In genomic region chr8:84969241-84970134, GRCm38 (mm10) we compare ENCODE assay signal across 8 mouse cellular contexts. TPM values are rescaled to one million over a fixed set of nuclear protein-coding genes. Genes with fewer than 3 reads are reported as not detected.
DNase-seq lines count a peak whose midpoint lies in the region; ATAC-seq and TF ChIP-seq lines count a peak whose summit lies in the region.

TSS of gene Gm49661 (minus strand) at chr8:84969433.
TSS of gene Prdx2 (plus strand) at chr8:84969587.
TSS of gene Rnaseh2a (minus strand) at chr8:84969767.

- peak within 1 kb of the TSS; percentile 94 for H3K4me2 ChIP-seq in embryonic facial prominence, embryonic 13.5 days
- peak within 1 kb of the TSS; percentile 85 for H3K4me2 ChIP-seq in limb, embryonic 14.5 days (replicated peaks; ENCODE audit: low read depth, low read length, severe bottlenecking)
- peak within 1 kb of the TSS; percentile 96 for H3K4me2 ChIP-seq in midbrain, embryonic 14.5 days (ENCODE audit: low read length)

- no peak for TF ChIP-seq CTCF in kidney, adult 2 months (conservative IDR thresholded peaks at IDR 0.05; ENCODE audit: insufficient read depth, insufficient read length, low read depth, low read length)

- no peaks in the 10 kb centered on the region for H3K9me3 ChIP-seq in embryonic facial prominence, embryonic 13.5 days
- H3K9me3 ChIP-seq in limb, embryonic 14.5 days (ENCODE audit: control insufficient read depth, low read length) = no peaks in the 10 kb centered on the region
- H3K9me3 ChIP-seq in midbrain, embryonic 14.5 days (ENCODE audit: control insufficient read depth, low read length) = no peaks in the 10 kb centered on the region

- under 1% methylated on average over 56 of the region's 56 CpGs for WGBS in embryonic facial prominence, embryonic 13.5 days
- under 1% methylated on average over 56 of the region's 56 CpGs for WGBS in kidney, adult 2 months
- 1% methylated on average over 56 of the region's 56 CpGs for WGBS in limb, embryonic 14.5 days
- WGBS in midbrain, embryonic 14.5 days = under 1% methylated on average over 56 of the region's 56 CpGs

- peaks cover 38% of the 10 kb centered on the region for H3K36me3 ChIP-seq in embryonic facial prominence, embryonic 13.5 days
- H3K36me3 ChIP-seq in kidney, adult 2 months (ENCODE audit: control insufficient read depth, insufficient read depth, low read length) = no peaks in the 10 kb centered on the region
- H3K36me3 ChIP-seq in limb, embryonic 14.5 days (ENCODE audit: control insufficient read depth, insufficient read depth, low read length) = peaks cover 36% of the 10 kb centered on the region
- peaks cover 40% of the 10 kb centered on the region for H3K36me3 ChIP-seq in midbrain, embryonic 14.5 days (ENCODE audit: control insufficient read depth, insufficient read depth, low read length)
- no peaks in the 10 kb centered on the region; the same call in 1 of the 2 replicates for H3K36me3 ChIP-seq in splenic B cell, adult 2 months (ENCODE audit: control insufficient read depth, insufficient read depth, low read length, poor library complexity, severe bottlenecking)

- peak within 1 kb of the TSS; percentile 79 for H3K4me3 ChIP-seq in embryonic facial prominence, embryonic 13.5 days
- peak within 1 kb of the TSS; percentile 88 for H3K4me3 ChIP-seq in kidney, adult 2 months (ENCODE audit: insufficient read depth, low read depth, low read length)
- peak within 1 kb of the TSS; percentile 76 for H3K4me3 ChIP-seq in limb, embryonic 14.5 days (replicated peaks; ENCODE audit: low read length)
- H3K4me3 ChIP-seq in midbrain, embryonic 14.5 days (replicated peaks; ENCODE audit: low read depth, low read length) = peak within 1 kb of the TSS; percentile 92

- TF ChIP-seq POLR2A in kidney, adult 2 months (IDR thresholded peaks at IDR 0.05; ENCODE audit: low read depth, low read length) = peak; percentile 60
- TF ChIP-seq POLR2A in limb, embryonic 14.5 days (IDR thresholded peaks at IDR 0.05; ENCODE audit: borderline replicate concordance, extremely low read depth, insufficient read depth, insufficient read length) = peak; percentile 40; the same call in 1 of the 2 replicates

- peak; percentile 57 to 63 for DNase-seq in B cell, adult 2 months
- peak; percentile 90 for DNase-seq in adrenal gland, postnatal 14 days
- peak; percentile 75 for DNase-seq in heart, adult 8-10 months (ENCODE audit: low spot score)
- DNase-seq in kidney, adult 2 months = peak; percentile 87
- peak; percentile 66 for DNase-seq in limb, embryonic 14.5 days (ENCODE audit: low spot score)
- peak; percentile 92 for DNase-seq in midbrain, embryonic 14.5 days
- DNase-seq in splenic B cell, adult 2 months (ENCODE audit: low read depth, low spot score) = peak; percentile 72

- peak within 1 kb of the TSS; percentile 93 for H3K9ac ChIP-seq in embryonic facial prominence, embryonic 13.5 days
- peak within 1 kb of the TSS; percentile 91 for H3K9ac ChIP-seq in limb, embryonic 14.5 days (ENCODE audit: low read depth, low read length, severe bottlenecking)
- H3K9ac ChIP-seq in midbrain, embryonic 14.5 days (replicated peaks; ENCODE audit: low read length) = peak within 1 kb of the TSS; percentile 97

- H3K27me3 ChIP-seq in embryonic facial prominence, embryonic 13.5 days = no peaks in the 10 kb centered on the region
- no peaks in the 10 kb centered on the region for H3K27me3 ChIP-seq in kidney, adult 2 months (replicated peaks; ENCODE audit: control insufficient read depth, insufficient read depth, low read length)
- H3K27me3 ChIP-seq in limb, embryonic 14.5 days (ENCODE audit: control insufficient read depth, insufficient read depth, low read length) = no peaks in the 10 kb centered on the region
- no peaks in the 10 kb centered on the region for H3K27me3 ChIP-seq in midbrain, embryonic 14.5 days (ENCODE audit: control insufficient read depth, insufficient read depth, low read length)
- H3K27me3 ChIP-seq in splenic B cell, adult 2 months (ENCODE audit: control insufficient read depth, insufficient read depth, low read length, poor library complexity, severe bottlenecking) = no peaks in the 10 kb centered on the region

- peak; percentile 77 for ATAC-seq in embryonic facial prominence, embryonic 13.5 days (ENCODE audit: insufficient number of reproducible peaks, insufficient read depth, low FRiP score, low TSS enrichment, low read depth)
- ATAC-seq in limb, embryonic 14.5 days (ENCODE audit: low FRiP score, low read depth) = peak; percentile 82
- ATAC-seq in midbrain, embryonic 14.5 days (ENCODE audit: low FRiP score, low TSS enrichment) = peak; percentile 85

- H3K27ac ChIP-seq in embryonic facial prominence, embryonic 13.5 days = peak within 1 kb of the TSS; percentile 87
- peak within 1 kb of the TSS; percentile 82 for H3K27ac ChIP-seq in kidney, adult 2 months (ENCODE audit: insufficient read depth, low read depth, low read length)
- H3K27ac ChIP-seq in limb, embryonic 14.5 days (replicated peaks; ENCODE audit: low read depth, low read length) = peak within 1 kb of the TSS; percentile 80
- H3K27ac ChIP-seq in midbrain, embryonic 14.5 days (replicated peaks; ENCODE audit: low read depth, low read length) = peak within 1 kb of the TSS; percentile 86

- peaks cover 54% of the 10 kb centered on the region for H3K4me1 ChIP-seq in embryonic facial prominence, embryonic 13.5 days
- peaks cover 20% of the 10 kb centered on the region for H3K4me1 ChIP-seq in kidney, adult 2 months (ENCODE audit: control insufficient read depth, insufficient read depth, low read length)
- H3K4me1 ChIP-seq in limb, embryonic 14.5 days (ENCODE audit: control insufficient read depth, insufficient read depth, low read length) = peaks cover 27% of the 10 kb centered on the region
- H3K4me1 ChIP-seq in midbrain, embryonic 14.5 days (ENCODE audit: control insufficient read depth, insufficient read depth, low read length) = peaks cover 28% of the 10 kb centered on the region

RNA-seq across cellular contexts. Expression of gene Gm49661, which starts in this region (rescaled TPM):
- 2.1 TPM in 1 of 2 replicates, not detected in the other for total RNA-seq in adrenal gland, postnatal 14 days (2021)
- polyA plus RNA-seq in embryonic facial prominence, embryonic 13.5 days (2015; fragmentation: Nextera tagmentation; extraction: Ambion mirVana) = not detected in 2 replicates
- total RNA-seq in heart, adult 8-10 months (2022) = 1 to 10 TPM in 2 of 4 experiments, not detected in 2; 2.4 to 5.9 TPM
- not detected in 2 replicates for polyA plus RNA-seq in kidney, adult 2 months (2012; rRNA removed)
- 2.0 TPM in 1 of 2 replicates, not detected in the other for polyA plus RNA-seq in limb, embryonic 14.5 days (2012; rRNA removed)
- polyA plus RNA-seq in limb, embryonic 14.5 days (2014; fragmentation: Nextera tagmentation; extraction: Ambion mirVana) = not detected in 2 replicates
- polyA plus RNA-seq in midbrain, embryonic 14.5 days (2014; fragmentation: Nextera tagmentation; extraction: Ambion mirVana) = not detected in 2 replicates

RNA-seq across cellular contexts. Expression of gene Prdx2, which starts in this region (rescaled TPM):
- 532 and 572 TPM in 2 replicates for total RNA-seq in adrenal gland, postnatal 14 days (2021)
- polyA plus RNA-seq in embryonic facial prominence, embryonic 13.5 days (2015; fragmentation: Nextera tagmentation; extraction: Ambion mirVana) = 888 and 1,010 TPM in 2 replicates
- 100 to 1,000 TPM; 644 to 711 (median 676) TPM for total RNA-seq in heart, adult 8-10 months (2022)
- 304 and 376 TPM in 2 replicates for polyA plus RNA-seq in kidney, adult 2 months (2012; rRNA removed)
- 387 and 405 TPM in 2 replicates for polyA plus RNA-seq in limb, embryonic 14.5 days (2012; rRNA removed)
- polyA plus RNA-seq in limb, embryonic 14.5 days (2014; fragmentation: Nextera tagmentation; extraction: Ambion mirVana) = 839 and 877 TPM in 2 replicates
- polyA plus RNA-seq in midbrain, embryonic 14.5 days (2014; fragmentation: Nextera tagmentation; extraction: Ambion mirVana) = 1,531 and 1,588 TPM in 2 replicates

RNA-seq across cellular contexts. Expression of gene Rnaseh2a, which starts in this region (rescaled TPM):
- total RNA-seq in adrenal gland, postnatal 14 days (2021) = 88.3 and 96.4 TPM in 2 replicates
- 93.2 and 94.5 TPM in 2 replicates for polyA plus RNA-seq in embryonic facial prominence, embryonic 13.5 days (2015; fragmentation: Nextera tagmentation; extraction: Ambion mirVana)
- 10 to 100 TPM; 41.9 to 61.3 (median 55.0) TPM for total RNA-seq in heart, adult 8-10 months (2022)
- 29.4 and 34.4 TPM in 2 replicates for polyA plus RNA-seq in kidney, adult 2 months (2012; rRNA removed)
- 58.6 and 60.8 TPM in 2 replicates for polyA plus RNA-seq in limb, embryonic 14.5 days (2012; rRNA removed)
- 87.6 and 90.8 TPM in 2 replicates for polyA plus RNA-seq in limb, embryonic 14.5 days (2014; fragmentation: Nextera tagmentation; extraction: Ambion mirVana)
- polyA plus RNA-seq in midbrain, embryonic 14.5 days (2014; fragmentation: Nextera tagmentation; extraction: Ambion mirVana) = 51.7 and 54.4 TPM in 2 replicates

Comparison
In these comparisons a context has a peak if more than half of its experiments do, and no peak if none do; other contexts are left out.
1. Peak in every context shown above with its lines: DNase-seq, ATAC-seq, H3K4me3 ChIP-seq and H3K27ac ChIP-seq.